Mouse (Mus musculus) CH12.LX (cell line): Measurements from ENCODE around the gene Plpp1. TPM values are rescaled to one million over a fixed set of nuclear protein-coding genes. Genes with fewer than 3 reads are reported as not detected.

Source experiments
- DNase-seq: peaks from one replicate; pipeline ENCODE4 v3.0.0-alpha.2; 2013; ENCODE audit errors: extremely low read depth
- H3K27ac ChIP-seq: 2 replicates; pipeline ENCODE4 v1.5.1; 2012; ENCODE audit warnings: low read depth, mild to moderate bottlenecking, control low read depth, moderate library complexity; ENCODE audit not compliant: insufficient read depth
- H3K27me3 ChIP-seq: replicated peaks from 2 replicates; pipeline ENCODE3; 2012; ENCODE audit warnings: inconsistent platforms
- H3K36me3 ChIP-seq, 2 experiments: replicated peaks in 1 of 2; 2 replicates each; pipeline versions ENCODE3 to v1.6.1; 2012; ENCODE audit warnings: inconsistent platforms in 1 of 2, low read length in 1 of 2, mild to moderate bottlenecking in 1 of 2, mixed read lengths in 1 of 2, moderate library complexity in 1 of 2; ENCODE audit not compliant: control insufficient read depth in 1 of 2, insufficient read depth in 1 of 2
- H3K4me1 ChIP-seq, 2 experiments: 2 replicates each; pipeline ENCODE4 v1.6.1; 2012; ENCODE audit warnings: inconsistent platforms in 1 of 2, moderate library complexity in 1 of 2; ENCODE audit not compliant: insufficient read depth in 2 of 2, control insufficient read depth in 1 of 2
- H3K4me2 ChIP-seq: 2 replicates; pipeline ENCODE4 v1.6.1; 2012; ENCODE audit warnings: low read depth, mild to moderate bottlenecking, control low read depth; ENCODE audit not compliant: poor library complexity, insufficient read depth, severe bottlenecking
- H3K4me3 ChIP-seq, 3 experiments: fragments of 150-350 bp in 1 of 3; sonication (generic) in 1 of 3; replicated peaks in 1 of 3; 2 replicates each; pipeline versions ENCODE3 to v1.5.1; 2011 to 2012; ENCODE audit warnings: low read depth in 2 of 3, low read length in 2 of 3, mild to moderate bottlenecking in 2 of 3, moderate library complexity in 2 of 3, control low read depth in 1 of 3, improper control_type of control experiment in 1 of 3, inconsistent platforms in 1 of 3, mixed read lengths in 1 of 3; ENCODE audit not compliant: poor library complexity in 1 of 3
- H3K79me2 ChIP-seq: replicated peaks from 2 replicates; pipeline ENCODE4 v1.6.1; 2012; ENCODE audit warnings: mild to moderate bottlenecking, moderate library complexity; ENCODE audit not compliant: control insufficient read depth, poor library complexity, insufficient read depth, severe bottlenecking; ENCODE audit errors: extremely low read depth
- H3K9ac ChIP-seq: 2 replicates; pipeline ENCODE4 v1.6.1; 2012; ENCODE audit warnings: low read depth, mild to moderate bottlenecking, control low read depth, moderate library complexity; ENCODE audit not compliant: insufficient read depth
- H3K9me3 ChIP-seq: replicated peaks from 2 replicates; pipeline ENCODE3; 2012; ENCODE audit warnings: low read length, inconsistent platforms, mixed read lengths
- BHLHE40 ChIP-seq: IDR thresholded peaks from 2 replicates; pipeline ENCODE4 v1.6.1; 2011; ENCODE audit warnings: mild to moderate bottlenecking, low read depth, low read length, improper control_type of control experiment
- CHD1 ChIP-seq: IDR thresholded peaks from 2 replicates; pipeline ENCODE4 v1.6.1; 2012; ENCODE audit warnings: low read depth, low read length, improper control_type of control experiment, inconsistent platforms
- ELF1 ChIP-seq: IDR thresholded peaks from 2 replicates; pipeline ENCODE4 v1.6.1; 2014; ENCODE audit warnings: low read depth, mild to moderate bottlenecking, inconsistent platforms, low read length, improper control_type of control experiment
- ETS1 ChIP-seq: conservative IDR thresholded peaks from 2 replicates; pipeline ENCODE4 v1.6.1; 2012; ENCODE audit warnings: low read depth, mild to moderate bottlenecking, inconsistent platforms, low read length, improper control_type of control experiment, moderate library complexity
- HCFC1 ChIP-seq: IDR thresholded peaks from 2 replicates; pipeline ENCODE4 v1.6.1; 2012; ENCODE audit warnings: low read depth, mild to moderate bottlenecking, inconsistent platforms, low read length, improper control_type of control experiment
- JUND ChIP-seq: conservative IDR thresholded peaks from 2 replicates; pipeline ENCODE4 v1.6.1; 2011; ENCODE audit warnings: low read depth, low read length, improper control_type of control experiment
- MEF2A ChIP-seq: IDR thresholded peaks from 2 replicates; pipeline ENCODE4 v1.6.1; 2014; ENCODE audit warnings: low read depth, mild to moderate bottlenecking, inconsistent platforms, low read length, improper control_type of control experiment, borderline replicate concordance
- NELFE ChIP-seq: IDR thresholded peaks from 2 replicates; pipeline ENCODE4 v1.6.1; 2011; ENCODE audit warnings: low read depth, low read length, improper control_type of control experiment
- PAX5 ChIP-seq: IDR thresholded peaks from 2 replicates; pipeline ENCODE4 v1.6.1; 2012; ENCODE audit warnings: low read length, inconsistent platforms, mixed read lengths
- RAD21 ChIP-seq: IDR thresholded peaks from 2 replicates; pipeline ENCODE4 v1.6.1; 2011; ENCODE audit warnings: low read depth, mild to moderate bottlenecking, low read length, improper control_type of control experiment, moderate library complexity
- RCOR1 ChIP-seq: conservative IDR thresholded peaks from 2 replicates; pipeline ENCODE4 v1.6.1; 2012; ENCODE audit warnings: low read depth, mild to moderate bottlenecking, inconsistent platforms, low read length, improper control_type of control experiment
- SIN3A ChIP-seq: IDR thresholded peaks from 2 replicates; pipeline ENCODE4 v1.6.1; 2012; ENCODE audit warnings: low read length, improper control_type of control experiment, inconsistent platforms
- SMC3 ChIP-seq: IDR thresholded peaks from 2 replicates; pipeline ENCODE4 v1.6.1; 2011; ENCODE audit warnings: low read depth, low read length, improper control_type of control experiment
- TCF12 ChIP-seq: IDR thresholded peaks from 2 replicates; pipeline ENCODE4 v1.6.1; 2014; ENCODE audit warnings: low read depth, mild to moderate bottlenecking, inconsistent platforms, low read length, improper control_type of control experiment
- USF2 ChIP-seq: conservative IDR thresholded peaks from 2 replicates; pipeline ENCODE4 v1.6.1; 2011; ENCODE audit warnings: low read depth, low read length, improper control_type of control experiment
- ZMIZ1 ChIP-seq: IDR thresholded peaks from 2 replicates; pipeline ENCODE4 v1.6.1; 2012; ENCODE audit warnings: low read depth, mild to moderate bottlenecking, inconsistent platforms, low read length, improper control_type of control experiment
- ZNF384 ChIP-seq: IDR thresholded peaks from 2 replicates; pipeline ENCODE4 v1.6.1; 2012; ENCODE audit warnings: low read depth, low read length, improper control_type of control experiment, inconsistent platforms
- dilution Hi-C: fragments of 300-500 bp; cut with MboI; formaldehyde crosslinking; loops from 2 replicates; pipeline ENCODE4 v1.14.3; 2020; ENCODE audit warnings: low sequenced_read_pairs; ENCODE audit not compliant: extremely low pct_unique_long_range_greater_than_20kb, extremely low pct_ligation_motif_present
- in situ Hi-C: fragments of 300-500 bp; cut with MboI; formaldehyde crosslinking; loops from 3 replicates; pipeline ENCODE4 v1.14.3; 2019; ENCODE audit warnings: low sequenced_read_pairs, low pct_ligation_motif_present, low pct_unique_long_range_greater_than_20kb, mixed read lengths
- polyA plus RNA-seq: library from polyadenylated mRNA; unstranded; fragments of >175 nt; gene quantifications from 2 replicates; pipeline ENCODE4 v1.2.1, GENCODE M21; 2012; ENCODE audit warnings: low read depth; ENCODE audit not compliant: insufficient read length
- total RNA-seq, 2 experiments: library from RNA; depleted of rRNA; stranded (reverse); fragments of 300-350 nt in 1 of 2; fragments of >200 nt in 1 of 2; gene quantifications; 2 replicates each; pipeline ENCODE4 v1.2.3; 2012 to 2014

Gene Plpp1
- total and polyA plus RNA-seq, 3 experiments: 50.2 to 90.9 (median 67.6) TPM

- H3K4me1 ChIP-seq: peaks cover 2 to 24% of the 10 kb centered on the region in 2 experiments; a peak in 3 of 4 replicates
- peaks cover 47 to 94% of the 10 kb centered on the region in 2 experiments for H3K36me3 ChIP-seq
- DNase-seq: no peak
- H3K9me3 ChIP-seq: peaks cover 5% of the 10 kb centered on the region
- H3K9ac ChIP-seq: no peak overlapping the region
- in situ Hi-C loops (no loop called here), dilution Hi-C loops (no loop called here)
- no peaks in the 10 kb centered on the region for H3K79me2 ChIP-seq
- no peak for TF ChIP-seq RAD21
- no peak for TF ChIP-seq ETS1
- no peak for TF ChIP-seq TCF12
- TF ChIP-seq ZMIZ1: no peak
- no peak for TF ChIP-seq MEF2A
- no peak for TF ChIP-seq BHLHE40
- no peak for TF ChIP-seq SMC3
- no peak for TF ChIP-seq NELFE
- no peaks in the 10 kb centered on the region for H3K27me3 ChIP-seq
- no peak overlapping the region for H3K4me2 ChIP-seq
- no peak overlapping the region for H3K27ac ChIP-seq
- H3K4me3 ChIP-seq: no peak overlapping the region
These were observed 62.5 kb downstream of the Plpp1 start for GRCm38 (mm10) chr13:112862978-112863677.

- no peak for DNase-seq
- H3K4me1 ChIP-seq: peaks cover 2 to 52% of the 10 kb centered on the region in 2 experiments; a peak in 3 of 4 replicates
- peaks cover 5% of the 10 kb centered on the region for H3K9me3 ChIP-seq
- TF ChIP-seq USF2 (no peak), ZMIZ1 (no peak), SIN3A (no peak), ELF1 (no peak), NELFE (no peak), PAX5 (no peak), RCOR1 (no peak), JUND (no peak), CHD1 (no peak), TCF12 (no peak), ZNF384 (no peak), HCFC1 (no peak)
- dilution Hi-C loops: no loop called here
- no peaks in the 10 kb centered on the region for H3K79me2 ChIP-seq
- in situ Hi-C loops: no loop called here
- H3K4me2 ChIP-seq: no peak overlapping the region
- no peak overlapping the region for H3K27ac ChIP-seq
- peaks cover 64 to 96% of the 10 kb centered on the region in 2 experiments for H3K36me3 ChIP-seq
- no peak overlapping the region for H3K9ac ChIP-seq
- no peak overlapping the region for H3K4me3 ChIP-seq
- no peaks in the 10 kb centered on the region for H3K27me3 ChIP-seq
These were observed 66.2 kb downstream of the Plpp1 start for GRCm38 (mm10) chr13:112866782-112867181.
